Mouse (Mus musculus): Measurements from ENCODE around the gene E130308A19Rik.

E130308A19Rik gene

DNA sequence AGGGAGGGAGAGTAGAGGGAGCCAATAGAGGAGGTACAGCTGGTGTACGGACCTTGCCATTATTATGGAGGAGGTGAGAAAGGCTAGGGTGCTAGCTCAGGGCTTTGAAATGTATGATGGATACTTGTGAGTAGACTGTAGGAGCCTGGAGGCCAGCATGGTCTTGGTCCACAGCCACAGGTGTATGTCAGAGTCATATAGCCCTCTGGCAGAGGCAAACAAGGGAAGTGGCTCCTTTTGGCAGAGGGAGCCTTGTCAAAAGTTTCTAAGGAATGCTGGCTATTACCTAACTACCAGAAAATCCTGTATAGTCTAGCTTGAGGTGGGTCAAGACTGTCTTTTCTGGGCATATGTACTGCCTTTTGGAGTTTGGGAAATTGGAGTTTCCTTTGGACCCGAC lies 14.7 kb downstream of the E130308A19Rik start:
- DNase-seq (ENCODE audit: low spot score), result no peak

DNA sequence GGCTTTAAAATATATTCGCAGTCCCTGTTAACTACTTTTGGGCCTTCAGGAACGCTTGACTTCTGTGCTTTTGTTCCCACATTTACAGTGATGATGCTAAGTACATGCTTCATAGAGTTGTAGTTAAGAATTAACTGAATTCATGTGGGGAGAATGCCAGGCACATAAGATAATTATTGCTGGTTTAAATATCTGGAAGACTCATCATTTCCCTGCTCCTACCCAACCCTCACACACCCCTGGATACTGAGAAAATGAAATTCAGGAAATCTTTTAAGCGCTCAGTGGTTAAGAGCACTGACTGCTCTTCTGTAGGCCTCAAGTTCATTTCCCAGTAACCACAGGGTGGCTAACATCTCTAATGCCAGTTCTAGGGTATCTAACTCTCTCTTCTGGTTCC lies 16.0 kb downstream of the E130308A19Rik start:
- no peak for DNase-seq (ENCODE audit: low spot score)

DNA sequence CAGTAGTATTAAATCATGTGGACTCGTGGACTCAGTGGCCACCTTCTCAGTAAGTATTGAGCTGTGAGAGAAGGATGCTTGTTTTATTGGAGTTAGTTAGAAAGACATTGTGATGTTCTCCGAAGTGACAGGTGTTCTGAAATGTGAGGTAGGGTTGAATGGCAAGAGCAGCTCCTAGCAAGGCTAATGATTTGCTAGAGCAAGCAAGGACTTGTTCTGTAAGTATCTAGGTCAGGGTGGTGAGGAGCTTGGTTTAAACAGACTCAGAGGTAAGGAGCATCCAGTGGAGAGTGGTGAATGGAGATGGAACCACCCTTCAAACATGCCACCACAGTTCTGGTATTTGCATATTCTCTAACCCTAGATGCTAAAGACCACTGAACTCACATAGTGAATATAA lies 16.6 kb downstream of the E130308A19Rik start:
- no peak for DNase-seq (ENCODE audit: low spot score)

DNA sequence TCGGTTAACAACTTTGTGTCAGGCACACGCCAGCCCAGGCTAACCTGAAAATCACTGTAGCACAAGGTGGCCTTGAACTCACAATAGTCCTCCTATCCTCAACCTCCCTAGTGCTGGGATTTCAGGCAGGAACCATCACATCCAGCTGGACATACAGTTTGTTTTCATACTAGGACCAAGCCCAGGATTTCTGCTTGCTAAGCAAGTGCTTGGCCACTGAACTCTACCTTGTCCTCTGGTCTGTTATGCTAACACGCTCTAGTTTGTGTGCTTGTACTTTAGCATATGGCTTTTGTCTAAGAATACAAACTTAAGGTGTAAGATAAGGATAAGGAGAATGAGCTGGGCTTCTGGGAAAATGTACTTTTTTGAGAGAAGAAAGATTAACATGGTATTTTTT lies 18.4 kb downstream of the E130308A19Rik start:
- no peak for DNase-seq (ENCODE audit: low spot score)

DNA sequence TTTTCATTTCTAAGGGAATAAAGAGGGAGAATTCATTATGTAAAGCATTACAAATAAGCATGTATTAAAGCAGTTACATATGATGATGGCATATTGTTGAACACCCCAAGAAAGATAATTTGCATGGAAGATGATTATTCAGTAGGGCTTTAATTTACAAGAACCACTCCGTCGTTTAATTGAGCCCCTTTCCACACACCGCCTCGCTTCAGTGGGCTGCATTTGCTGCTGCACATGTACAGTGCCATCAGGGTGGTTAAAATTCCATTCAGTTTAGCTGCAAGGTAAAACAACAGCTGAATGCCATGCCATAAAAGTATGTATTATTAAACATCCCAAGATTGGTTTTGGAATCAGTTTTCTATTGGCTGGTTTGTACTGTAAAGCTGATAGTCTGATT lies 19.0 kb downstream of the E130308A19Rik start:
- DNase-seq (ENCODE audit: low spot score), result no peak

GRCm38 (mm10) chr4:59645610-59646009 lies 19.6 kb downstream of the E130308A19Rik start:
- DNase-seq (ENCODE audit: low spot score), result no peak

GRCm38 (mm10) chr4:59646020-59646696 lies 20.1 kb downstream of the E130308A19Rik start:
- no peak for DNase-seq (ENCODE audit: low spot score)

- no peak for DNase-seq (ENCODE audit: low spot score)
Observed at GRCm38 (mm10) chr4:59649119-59649518, 23.1 kb downstream of the E130308A19Rik start.

- DNase-seq (ENCODE audit: low spot score), result no peak
Observed at GRCm38 (mm10) chr4:59652166-59652681, 26.2 kb downstream of the E130308A19Rik start.

DNA sequence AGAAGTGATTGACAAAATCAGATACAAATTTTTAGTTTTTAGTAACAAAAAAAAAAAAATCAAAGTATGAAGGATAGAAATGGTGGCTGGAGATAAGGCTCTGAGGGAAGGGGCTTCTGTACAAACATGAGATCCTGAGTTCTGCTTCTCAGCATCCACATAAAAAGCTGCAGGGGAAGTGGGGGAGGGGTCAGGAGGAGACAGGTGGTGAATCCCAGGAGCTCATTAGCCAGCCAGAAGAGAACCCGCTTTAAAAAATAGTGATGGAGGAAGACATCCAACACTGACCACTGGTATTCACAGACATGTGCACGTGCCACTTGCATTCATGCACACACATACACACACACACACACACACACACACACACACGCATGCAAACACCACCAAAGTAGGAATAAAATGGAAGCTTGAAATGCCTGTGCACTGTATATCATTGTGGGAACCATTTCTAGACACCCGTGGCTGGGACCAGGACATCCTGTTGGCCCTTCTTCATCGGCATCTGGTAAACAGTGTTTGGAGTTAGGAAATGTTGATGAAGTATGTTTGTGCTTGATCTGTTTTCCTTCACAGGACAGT lies 30.1 kb downstream of the E130308A19Rik start:
- DNase-seq (ENCODE audit: low spot score), result no peak

DNA sequence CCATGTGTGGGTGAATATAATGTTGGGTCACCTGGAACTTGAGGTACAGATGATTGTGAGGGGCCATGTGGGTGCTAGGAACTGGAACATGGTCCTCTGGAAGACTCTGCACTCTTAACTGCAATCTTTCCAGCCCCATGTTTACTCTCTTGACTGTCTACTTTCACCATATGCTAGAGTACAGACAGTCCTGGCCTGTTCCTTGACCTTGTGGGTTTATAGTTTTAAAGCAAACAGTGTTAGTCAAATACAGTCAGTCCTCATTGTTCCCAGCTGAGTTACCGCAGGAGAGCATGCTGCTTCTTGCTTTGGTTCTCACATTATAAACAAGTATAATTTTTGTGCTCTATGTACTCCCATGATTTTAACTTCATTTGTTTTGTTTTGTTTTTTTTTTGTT lies 36.2 kb downstream of the E130308A19Rik start:
- no peak for DNase-seq (ENCODE audit: low spot score)

- DNase-seq (ENCODE audit: low spot score), result no peak
Observed at GRCm38 (mm10) chr4:59663451-59663850, 37.4 kb downstream of the E130308A19Rik start.

DNA sequence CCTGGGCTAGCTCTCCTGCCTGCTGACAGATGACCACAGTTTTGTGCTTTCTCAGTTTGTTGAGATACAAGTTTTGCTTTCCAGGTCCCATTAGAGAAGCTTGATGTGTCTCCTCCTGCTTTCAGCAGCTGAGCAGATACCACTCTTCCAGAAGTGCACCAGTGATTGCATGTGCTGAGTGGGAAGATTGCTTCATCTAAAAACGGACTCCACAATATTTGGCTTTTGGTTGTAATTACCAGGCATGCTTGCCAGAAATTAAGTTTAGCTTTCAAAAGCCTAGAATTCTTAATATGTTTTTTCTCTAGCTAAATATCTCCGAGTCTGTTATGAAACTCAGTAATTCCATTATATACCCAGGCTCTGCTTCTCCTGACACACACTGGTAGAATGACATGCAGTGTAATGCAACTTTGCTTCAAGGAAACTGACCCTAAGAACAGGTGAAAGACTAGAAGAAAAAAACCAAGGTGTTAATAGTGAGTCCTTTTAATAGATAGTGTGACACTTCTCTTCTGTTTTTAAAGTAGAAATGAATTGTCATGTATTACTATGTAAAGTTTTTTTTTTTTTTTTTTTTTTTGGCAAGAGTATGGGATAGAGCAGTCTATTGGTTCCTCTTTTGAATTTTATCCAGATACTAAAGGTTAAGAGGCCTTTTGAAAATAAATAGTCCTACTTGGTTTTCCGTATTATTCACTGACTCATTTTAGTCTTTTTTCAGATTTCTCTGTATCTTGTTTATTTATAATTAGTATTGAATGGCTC lies 40.7 kb downstream of the E130308A19Rik start:
- DNase-seq (ENCODE audit: low spot score), result no peak

DNA sequence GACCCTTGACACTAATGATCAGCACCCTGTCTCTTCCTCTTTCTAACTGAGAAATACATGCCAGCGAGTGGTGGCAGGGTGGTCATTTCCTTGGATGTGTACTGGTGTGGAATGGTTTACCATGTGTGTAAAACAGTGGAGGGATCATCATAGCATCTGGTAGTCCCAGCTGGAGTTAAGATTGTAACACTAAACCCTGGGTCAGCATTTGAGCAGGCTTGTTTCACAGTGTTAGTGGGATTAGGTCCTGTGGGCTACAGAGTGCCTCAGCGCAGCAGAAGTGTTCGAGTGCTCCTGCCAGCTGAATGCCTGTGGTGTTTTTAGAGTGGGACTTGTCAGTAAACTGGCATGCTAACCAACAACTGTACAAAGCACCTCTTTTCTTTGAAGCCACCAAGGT lies 42.0 kb downstream of the E130308A19Rik start:
- no peak for DNase-seq (ENCODE audit: low spot score)

DNA sequence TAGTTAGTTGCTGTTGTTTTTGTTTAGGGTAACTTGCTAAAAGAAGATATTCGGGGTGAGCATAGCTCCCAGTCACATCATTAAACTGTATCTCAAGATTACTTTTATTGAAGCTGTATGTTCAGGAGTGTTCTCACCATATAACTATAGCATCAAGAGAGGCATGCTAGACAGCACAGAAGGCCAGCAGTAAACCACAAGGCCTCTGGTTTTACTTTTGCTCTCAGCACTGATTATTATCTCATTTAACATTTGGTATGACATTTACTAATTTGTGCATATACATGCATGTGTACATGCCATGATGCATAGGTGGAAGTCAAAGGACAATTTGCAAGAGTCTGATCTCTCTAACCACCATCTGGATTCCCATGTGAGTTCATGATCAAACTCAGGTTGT lies 43.1 kb downstream of the E130308A19Rik start:
- DNase-seq (ENCODE audit: low spot score), result no peak

GRCm38 (mm10) chr4:59670015-59670414 lies 44.0 kb downstream of the E130308A19Rik start:
- DNase-seq (ENCODE audit: low spot score), result no peak

DNA sequence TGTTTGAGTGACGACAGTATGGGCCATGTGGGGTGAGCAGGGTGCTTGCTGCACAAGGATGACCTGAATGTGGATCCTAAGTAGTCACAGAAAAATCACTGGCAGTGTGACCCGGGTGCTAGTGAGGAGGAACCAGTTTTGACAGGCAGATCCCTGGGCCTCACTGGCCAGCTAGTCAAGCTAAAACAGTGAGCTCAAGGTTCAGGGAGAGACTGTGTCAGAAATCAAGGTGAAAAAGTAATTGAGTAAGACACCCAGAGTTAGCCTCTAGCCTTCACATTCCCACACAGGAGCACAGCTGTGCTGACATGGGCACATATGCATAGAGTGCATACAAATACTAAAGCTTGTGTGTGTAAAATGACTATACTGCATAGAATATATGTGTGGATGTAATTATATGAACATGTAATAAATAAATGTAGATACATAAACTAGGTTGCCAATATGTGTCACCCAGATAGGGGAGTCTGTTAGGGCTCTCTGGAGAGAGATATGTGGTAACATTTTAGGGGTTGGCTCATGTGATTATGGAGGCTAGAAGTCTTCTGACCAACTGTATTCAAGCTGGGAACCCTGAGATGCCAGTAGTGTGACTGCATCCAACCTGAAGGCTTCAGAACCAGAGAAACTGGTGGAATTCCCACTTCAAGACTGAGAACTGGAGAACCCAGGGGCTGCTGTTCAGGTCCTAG lies 47.6 kb downstream of the E130308A19Rik start:
- DNase-seq (ENCODE audit: low spot score), result no peak

- DNase-seq (ENCODE audit: low spot score), result no peak
Observed at GRCm38 (mm10) chr4:59674929-59675679, 49.1 kb downstream of the E130308A19Rik start.

- DNase-seq (ENCODE audit: low spot score), result no peak
Observed at GRCm38 (mm10) chr4:59675699-59676098, 49.7 kb downstream of the E130308A19Rik start.

DNA sequence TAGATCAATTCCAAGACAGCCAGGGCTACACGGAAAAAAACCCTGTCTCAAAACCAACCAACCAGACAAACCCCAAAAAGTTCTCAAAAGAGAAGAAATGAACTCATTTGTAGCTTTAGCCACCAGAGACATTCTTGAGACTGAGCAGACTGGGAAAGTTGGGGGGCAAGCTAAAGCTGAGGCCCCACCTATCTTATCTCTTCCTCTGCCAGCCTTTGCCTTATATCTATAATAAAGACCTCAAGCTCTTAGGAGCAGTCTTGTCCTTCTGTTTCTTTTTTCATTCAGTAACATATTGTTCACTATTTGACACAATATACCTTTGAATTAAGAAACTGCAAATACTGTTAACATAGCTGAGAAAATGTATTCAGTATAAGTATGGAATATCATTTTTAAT lies 55.4 kb downstream of the E130308A19Rik start:
- DNase-seq (ENCODE audit: low spot score), result no peak

DNA sequence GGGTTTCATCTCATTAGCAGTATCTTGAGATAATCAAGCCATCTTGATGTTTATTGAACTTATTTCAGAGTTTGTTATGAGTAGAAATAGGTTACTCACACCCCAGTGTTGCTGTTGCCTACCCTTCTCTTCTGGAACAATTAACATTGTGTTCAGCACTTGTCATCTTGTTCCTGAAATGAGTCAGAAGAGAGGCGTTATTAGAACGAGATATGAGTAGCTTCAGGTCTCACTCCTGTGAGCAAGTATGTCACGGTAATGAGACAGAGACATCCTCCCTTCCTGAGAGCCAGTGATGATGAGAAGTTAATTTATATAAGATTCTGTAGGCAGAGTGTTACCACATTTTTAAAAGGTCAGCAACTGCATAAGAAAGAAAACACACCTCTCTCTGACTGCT lies 56.5 kb downstream of the E130308A19Rik start:
- DNase-seq (ENCODE audit: low spot score), result no peak

- DNase-seq (ENCODE audit: low spot score), result no peak
Observed at GRCm38 (mm10) chr4:59682950-59683349, 56.9 kb downstream of the E130308A19Rik start.
